Mouse (Mus musculus) kidney, postnatal 4 days (tissue): Measurements from ENCODE around the gene Snd1.

ENCODE experiments used
- DNase-seq, 2 experiments: peaks; one replicate each; pipeline ENCODE4 v3.0.0; 2021; ENCODE audit warnings: mixed read lengths in 2 of 2

Snd1 gene

DNA sequence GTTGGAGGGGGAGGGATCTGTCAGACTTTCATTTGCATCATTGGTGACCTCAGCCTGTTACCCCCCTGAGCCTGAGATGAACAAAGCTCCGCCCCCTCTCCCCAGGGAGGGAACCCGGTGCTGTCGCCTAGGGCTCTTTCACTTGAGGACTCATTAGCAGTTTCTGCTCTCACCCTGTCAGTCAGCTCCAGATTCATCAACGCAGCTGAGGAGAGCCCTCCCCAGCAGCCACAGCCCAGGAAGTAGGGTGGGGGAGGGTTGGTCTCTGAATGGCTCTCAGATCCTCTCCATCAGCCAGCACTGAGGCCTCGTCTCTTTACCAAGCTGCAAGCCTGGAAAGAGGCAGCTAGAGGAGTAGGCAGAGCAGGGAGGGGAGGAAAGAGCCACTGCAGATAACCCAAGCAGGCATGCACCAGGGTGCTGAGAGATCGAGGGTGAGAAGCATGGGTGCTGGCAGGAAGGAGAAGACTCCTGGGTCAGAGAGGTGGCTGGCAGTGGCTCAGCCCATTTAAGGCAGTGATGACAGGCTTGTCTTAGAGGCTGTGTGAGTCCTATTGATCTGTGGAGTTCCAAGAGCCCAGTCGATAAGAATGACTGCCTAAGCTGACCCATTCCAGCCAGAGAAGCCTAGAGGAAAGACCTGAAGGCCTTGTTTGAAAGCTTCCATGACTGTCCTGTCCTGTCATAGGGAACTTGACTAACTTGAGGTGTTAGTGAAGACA lies 403.2 kb downstream of the Snd1 start:
- DNase-seq = no peak

DNA sequence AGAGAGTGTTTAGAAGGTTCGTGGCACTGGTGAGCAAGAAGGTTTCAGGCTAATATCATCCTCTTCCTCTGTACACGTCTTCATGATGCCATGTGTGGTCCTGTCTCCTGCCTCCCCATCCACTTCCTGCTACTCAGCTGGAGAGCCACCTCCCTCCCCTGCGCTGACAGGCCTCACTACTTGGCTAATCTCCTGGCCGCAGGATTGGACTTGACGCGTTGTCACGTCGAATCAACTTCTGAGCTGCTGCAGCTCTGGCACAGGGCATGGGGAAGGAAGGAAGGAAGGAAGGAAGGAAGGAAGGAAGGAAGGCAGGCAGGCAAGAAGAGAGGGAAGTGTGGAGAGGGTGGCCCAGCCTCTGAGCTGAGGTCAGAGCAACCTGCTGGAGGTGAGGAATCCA lies 404.4 kb downstream of the Snd1 start:
- DNase-seq = no peak

DNA sequence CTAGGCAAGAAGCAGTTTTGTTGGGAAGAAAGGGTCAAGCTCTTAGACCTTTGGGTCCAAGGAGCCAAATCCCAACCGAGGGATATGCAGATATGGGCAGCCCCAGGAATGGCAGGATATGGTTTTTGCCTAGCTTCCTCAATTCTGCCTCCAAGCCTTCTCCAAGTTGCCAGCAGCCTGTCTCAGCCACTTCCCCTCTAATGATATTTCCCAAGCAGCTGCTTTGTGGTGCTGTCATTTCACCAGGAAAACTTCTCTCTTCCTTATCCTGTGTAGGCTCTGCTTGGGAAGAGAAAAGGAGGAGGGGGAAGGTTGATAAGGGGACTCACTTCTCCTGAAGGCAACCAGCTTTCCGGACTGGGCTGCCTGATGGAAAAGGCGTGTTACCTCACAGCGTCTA lies 406.0 kb downstream of the Snd1 start:
- no peak for DNase-seq

DNA sequence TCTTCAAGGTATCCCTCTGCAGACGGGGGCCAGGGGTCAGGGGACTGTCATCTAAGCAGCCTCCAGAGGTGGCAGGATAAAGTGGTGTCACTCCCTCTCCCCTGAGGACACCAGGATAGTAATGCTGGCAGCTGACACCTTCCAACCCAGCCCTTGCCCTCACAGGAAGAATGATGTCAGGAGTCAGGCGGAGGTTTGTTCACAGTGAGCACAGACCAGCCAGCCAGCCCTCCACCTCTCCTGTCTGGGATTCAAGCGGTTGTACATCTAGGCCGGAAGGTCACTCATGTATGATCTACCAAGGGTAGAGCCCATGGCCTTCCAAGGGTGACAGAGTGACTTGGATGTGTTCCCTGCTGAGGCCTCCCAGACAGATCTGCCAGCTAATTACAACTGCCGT lies 408.6 kb downstream of the Snd1 start:
- DNase-seq = no peak

DNA sequence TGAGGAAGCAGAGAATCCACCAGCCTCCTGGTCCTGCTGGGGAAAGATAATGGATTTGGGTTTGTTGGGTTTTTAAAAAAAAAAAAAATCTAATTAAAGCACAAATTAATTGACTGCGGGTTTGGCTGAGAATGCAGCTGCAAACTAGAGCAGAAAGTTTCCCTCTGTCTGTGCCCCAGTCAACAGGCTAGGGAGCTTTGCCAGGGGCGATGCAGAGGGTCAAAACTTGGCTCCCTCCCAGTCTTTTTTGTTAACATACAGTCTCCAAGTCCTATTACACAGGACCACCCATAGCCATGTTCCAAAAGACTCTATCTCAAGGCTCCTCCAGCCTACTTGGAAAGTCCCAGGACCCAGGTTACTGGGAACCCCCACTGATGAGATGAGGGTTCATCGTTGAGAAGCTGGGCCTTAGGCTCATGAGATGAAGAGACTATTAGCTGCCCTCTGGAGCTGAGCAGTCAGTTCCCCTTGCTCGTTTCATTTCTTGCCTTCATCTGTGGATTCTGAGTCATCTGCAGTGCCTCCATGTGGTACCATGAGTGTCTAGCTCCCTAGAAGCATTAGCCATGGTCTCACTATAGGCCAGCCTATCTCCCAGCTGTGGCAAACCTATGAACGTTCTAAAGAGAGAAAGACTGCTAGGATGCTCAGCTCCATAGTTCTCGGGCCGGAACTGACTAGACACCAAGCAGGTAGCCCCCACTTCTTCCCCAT lies 411.9 kb downstream of the Snd1 start:
- DNase-seq = no peak

DNA sequence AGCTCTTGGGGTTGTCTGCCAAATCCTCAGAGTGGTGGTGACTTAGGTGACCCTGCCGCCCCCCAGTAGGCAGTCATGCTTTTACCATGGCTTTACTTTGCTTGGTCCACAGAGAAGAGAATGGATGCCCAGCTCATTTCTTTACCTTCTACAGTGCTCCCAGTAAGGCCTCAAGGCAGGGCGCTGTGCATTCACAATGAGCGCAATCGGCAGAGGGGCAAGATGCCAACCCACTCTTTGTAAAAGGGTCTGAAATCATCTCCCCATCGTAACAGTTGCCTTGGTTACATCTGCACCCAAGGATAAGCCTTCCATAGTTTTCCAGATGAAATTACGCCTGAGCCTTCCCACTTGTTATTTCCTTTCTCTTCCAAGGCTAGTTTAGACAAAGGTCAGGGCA lies 415.5 kb downstream of the Snd1 start:
- no peak for DNase-seq

DNA sequence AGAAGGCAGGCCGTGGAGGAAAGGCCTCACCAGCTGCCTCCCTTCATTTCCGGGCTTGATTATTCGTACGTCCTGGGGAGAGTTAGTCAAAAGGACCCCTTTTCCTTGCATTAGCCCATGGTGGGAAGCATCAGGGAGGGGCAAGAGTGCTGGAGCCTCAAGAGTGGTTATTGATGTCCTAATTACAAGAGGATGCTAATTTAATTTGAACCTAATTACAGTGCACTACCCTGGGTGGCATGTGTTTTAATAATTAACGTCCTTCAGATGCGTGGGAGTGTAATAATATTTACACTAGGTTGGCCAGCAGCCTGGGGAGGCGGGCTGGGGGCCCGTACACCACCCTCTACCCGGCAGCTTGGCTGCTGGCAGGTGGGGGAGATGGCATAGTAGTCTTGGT lies 416.5 kb downstream of the Snd1 start:
- DNase-seq = no peak

DNA sequence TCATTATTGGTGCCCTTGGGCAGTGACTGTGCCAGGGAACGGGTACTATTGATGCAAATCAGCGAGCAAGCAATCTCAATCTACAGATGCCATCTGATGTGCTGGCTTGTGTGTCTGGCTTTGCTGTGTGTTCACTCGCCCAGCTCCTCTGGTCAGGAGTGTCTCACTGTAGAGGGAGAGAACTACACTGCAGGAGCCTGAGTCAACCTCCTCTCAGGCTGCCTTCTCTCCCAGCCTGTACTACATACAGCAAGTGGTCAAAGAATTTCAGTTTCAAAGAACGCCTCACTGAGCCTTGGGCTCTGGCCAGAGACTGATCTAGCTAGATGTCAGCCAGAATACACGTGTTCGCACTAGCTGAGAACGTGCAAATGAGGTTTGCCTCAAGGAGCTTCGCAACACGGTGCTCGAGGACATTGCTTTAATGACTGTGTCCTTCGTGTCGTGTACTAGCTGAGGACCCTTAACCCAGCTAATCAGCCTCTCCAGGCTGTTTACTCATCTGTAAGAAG lies 420.1 kb downstream of the Snd1 start:
- no peak for DNase-seq

DNA sequence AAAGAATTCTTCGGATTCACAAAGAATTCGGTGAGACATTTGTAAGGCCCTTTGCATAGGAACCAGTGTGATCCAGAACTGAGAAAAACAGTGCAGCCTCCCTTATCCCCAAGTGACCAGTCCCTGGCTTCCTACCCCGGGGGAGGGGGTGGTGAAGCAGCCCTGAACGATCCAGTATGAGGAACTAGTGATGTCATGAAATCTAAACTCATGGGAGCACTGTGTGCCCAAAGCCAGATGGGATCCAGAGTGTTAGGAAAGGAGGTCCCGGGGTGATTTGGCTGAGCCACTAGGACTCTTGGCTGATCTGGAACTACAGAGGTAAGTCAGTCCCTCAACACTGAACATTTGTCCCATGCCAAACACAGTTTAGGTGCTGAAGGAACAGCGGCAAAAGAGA lies 420.8 kb downstream of the Snd1 start:
- no peak for DNase-seq

DNA sequence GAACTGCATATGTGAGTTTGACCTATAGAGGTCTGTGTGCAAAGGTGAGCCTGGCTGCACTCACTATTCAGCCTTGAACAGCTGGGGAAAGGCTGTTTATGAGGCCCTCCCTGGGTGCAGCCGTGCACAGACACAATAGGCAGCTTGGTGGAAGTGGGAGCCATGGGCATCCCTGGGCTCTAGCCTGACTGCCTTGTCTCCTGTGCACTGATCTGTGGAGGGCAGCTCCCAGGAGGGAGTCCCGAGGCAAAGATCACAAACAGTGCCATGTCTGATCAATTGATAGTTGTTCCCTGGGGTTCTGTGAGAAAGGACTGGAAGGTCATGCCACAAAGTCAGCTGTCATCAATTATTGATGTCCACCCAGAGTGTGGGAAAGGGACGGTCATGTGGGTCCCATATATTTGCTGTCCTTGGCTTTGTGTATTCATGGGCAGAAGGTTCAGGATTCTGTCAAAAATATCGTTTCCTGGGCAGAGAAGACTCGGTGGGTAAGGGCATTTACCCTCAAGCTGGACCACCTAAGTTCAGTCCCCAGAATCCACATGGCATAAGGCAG lies 421.9 kb downstream of the Snd1 start:
- DNase-seq = no peak

DNA sequence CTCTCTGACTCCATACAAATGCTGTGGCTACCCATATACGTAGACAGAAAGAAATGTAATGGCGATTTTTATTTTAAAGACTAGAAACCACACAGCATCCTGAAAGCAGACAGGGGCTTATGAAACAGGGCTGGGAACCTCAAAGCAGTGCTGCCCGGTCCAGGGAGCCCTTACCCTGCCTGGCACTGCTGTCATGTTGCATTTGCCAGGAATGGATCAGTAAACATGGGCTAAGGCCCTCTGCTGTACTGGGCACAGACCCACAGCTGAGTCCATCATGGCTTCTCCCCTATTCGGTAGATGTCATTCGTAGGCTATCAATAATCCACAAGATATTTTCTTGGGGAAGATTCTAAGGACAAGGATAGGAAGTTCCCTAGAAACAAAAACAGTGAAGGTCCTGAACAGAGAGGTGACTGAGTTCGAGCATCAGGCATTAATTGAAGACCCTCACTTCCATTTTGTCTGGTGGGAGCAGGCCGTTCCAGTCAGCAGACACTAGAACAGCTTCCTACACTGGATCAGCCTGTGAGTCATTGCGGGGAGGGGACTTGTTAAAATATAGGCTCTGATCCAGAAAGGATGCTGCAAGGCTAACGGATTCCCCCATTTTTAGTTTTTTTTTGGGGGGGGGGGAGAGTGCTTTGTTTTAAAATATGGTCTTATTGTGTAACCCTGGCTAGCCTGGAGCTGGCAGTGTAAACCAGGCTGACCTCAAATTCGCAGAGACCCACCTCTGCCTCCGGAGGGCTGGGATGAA lies 422.6 kb downstream of the Snd1 start:
- no peak for DNase-seq

DNA sequence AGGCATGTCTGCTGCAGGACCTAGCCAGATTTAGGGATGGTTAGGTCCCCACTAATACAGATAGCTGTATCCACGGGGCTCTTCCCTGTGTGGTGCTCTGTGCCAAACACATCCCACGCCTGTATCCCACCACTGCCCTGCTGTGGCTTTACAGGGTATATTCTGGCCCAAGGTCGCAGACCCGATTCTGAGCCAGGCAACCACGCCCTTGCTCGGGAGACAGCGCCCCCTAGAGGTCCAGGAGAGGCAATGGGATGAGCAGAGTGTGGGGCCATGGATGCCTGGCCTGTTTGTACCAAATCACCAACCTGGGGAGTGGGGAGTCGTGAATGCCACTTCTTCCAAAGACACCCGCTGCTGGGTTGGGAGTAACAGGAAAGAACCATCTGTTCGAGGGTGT lies 423.9 kb downstream of the Snd1 start:
- peak; percentile 57 to 71 for DNase-seq

DNA sequence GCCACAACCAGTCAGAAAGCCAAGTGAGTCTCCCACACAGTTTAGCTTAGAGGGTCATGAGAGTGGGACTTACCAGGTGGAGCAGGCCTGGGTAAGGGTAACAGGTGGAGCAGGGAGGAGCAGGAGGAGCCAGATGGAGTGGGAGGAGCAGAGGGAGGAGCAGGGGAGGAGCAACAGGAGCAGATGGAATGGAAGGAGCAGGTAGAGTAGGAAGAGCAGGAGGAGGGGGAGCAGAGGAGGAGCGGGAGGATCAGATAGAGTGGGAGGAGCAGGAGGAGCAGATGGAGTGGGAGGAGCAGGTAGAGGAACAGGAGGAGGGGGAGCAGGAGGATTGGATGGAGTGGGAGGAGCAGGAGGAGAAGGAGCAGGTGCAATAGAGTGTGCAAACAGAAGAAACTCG lies 427.6 kb downstream of the Snd1 start:
- no peak for DNase-seq

DNA sequence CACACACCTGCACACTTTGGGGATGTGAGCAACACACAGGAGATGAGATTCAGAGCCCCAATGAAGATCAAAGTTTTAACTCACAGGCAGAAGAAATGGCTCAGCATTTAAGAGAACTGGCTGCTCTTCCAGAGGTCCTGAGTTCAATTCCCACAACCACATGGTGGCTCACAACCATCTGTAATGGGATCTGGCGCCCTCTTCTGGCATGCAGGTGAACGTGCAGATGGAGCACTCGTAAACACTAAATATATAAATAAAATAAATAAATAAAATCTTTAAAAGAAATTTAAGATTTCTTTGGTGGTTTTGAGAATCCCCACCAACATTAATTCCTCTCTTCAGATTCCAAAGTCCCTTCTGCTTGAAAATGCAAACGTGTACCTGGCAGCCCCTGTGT lies 429.5 kb downstream of the Snd1 start:
- DNase-seq = no peak

DNA sequence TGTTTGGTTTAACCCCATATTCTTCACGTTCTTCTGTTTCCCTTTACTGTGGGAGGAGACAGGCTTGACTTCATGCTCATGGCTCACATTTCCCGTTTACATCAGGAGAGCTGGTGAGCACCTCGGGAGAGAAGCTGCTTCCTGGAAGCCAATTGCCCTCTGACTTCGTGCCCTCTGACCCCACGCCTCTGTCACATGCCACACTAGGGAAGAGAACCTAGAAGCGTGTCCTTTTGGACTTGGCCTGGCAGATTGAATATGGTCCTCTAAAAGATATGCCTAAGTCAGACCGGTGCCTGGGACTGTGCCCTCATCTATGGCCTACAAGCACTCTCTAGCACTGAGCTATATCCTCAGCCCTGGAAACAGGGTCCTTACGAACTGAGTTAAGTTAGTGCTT lies 430.4 kb downstream of the Snd1 start:
- DNase-seq = no peak

DNA sequence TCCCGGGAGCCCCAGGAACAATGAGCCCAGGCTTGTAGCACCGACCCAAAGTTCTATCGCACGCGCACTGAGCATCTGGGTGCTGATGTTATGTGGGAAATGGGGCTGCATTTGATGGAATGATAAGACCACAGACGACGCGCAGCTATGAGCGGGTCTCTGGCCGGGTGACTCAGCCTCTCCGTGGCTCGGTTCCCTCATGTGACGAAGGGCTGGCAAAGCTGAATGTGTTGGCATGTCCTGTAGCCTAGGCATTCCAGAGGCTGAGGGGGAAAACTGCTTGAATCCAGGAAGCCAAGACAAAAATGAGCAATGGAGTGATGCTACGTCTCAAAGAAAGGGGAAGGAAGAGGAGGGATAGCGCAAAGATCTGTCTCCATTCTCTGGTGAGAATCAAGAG lies 434.9 kb downstream of the Snd1 start:
- DNase-seq = no peak

DNA sequence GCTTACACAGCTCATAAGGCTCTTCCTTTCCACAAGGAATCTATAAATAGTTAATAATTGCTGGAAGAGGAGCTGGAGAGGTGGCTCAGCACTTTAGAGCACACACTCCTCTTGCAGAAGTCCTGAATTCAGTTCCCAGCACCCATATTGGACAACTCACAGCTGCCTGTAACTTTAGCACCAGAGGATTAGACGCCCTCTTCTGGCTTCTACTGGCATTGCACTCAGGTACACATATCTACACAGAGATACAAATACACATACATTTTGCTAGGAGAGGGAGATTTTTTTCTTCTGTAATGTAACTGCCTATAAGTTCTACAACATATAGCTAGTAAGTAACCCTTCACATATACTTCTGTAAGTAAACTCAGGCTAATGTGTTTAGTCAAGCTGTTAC lies 440.0 kb downstream of the Snd1 start:
- DNase-seq = no peak

DNA sequence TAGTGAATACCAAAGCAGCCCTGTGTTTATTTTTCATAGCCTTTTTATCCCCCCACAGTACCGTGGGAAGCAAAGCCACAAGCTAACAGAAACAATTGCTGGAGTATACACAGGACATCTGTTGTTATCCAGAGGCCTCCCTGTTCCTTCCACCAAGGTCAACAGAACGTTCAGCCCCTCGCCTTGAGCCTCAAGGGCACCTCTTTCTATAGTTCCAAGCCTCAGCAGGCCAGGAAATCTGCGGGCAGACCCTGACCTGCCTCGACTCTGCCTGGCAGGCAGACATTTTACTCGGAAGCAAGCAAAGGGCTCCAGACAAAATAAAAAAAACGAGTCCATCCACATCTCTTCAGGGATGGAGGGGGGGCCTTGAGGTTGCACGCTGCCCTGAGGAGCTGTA lies 441.7 kb downstream of the Snd1 start:
- no peak for DNase-seq

DNA sequence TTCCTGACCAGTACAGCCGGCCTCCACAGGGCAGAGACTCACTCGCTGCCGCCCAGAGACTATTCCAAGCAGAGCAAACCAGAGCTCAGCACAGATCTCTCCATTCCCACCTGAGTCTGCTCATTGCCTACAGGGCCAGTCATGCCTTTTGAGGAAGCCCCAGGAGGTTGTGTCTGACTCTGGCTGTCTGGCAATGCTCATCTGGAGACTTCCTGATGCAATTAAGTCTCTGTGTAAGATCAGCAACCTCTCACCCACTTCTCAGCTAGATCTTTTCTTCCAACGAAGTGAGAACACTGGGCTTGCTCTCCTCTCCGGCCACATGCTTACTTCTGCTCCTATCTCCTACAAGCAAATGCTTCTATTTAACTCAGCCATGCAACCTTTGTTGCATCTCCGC lies 444.4 kb downstream of the Snd1 start:
- DNase-seq = no peak

DNA sequence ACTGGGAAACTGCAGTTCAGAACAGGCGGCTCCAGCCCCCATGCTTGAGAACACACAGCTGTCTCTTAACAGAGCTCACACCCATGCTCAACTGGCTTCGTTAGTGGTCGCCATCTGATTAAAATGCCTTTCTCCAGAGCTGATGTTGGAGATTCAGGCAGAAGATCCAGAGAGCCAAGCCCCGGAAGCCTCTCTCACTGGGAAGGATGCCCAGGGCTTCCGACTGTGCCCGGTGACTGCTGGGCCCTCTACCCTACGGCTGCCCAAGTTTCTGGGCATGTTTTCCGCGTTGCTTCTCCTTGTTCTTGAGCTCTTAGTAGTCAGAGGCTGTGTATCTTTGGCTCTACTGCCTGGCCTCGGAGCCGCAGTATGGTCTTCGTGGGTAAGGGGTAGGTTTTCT lies 447.4 kb downstream of the Snd1 start:
- no peak for DNase-seq

DNA sequence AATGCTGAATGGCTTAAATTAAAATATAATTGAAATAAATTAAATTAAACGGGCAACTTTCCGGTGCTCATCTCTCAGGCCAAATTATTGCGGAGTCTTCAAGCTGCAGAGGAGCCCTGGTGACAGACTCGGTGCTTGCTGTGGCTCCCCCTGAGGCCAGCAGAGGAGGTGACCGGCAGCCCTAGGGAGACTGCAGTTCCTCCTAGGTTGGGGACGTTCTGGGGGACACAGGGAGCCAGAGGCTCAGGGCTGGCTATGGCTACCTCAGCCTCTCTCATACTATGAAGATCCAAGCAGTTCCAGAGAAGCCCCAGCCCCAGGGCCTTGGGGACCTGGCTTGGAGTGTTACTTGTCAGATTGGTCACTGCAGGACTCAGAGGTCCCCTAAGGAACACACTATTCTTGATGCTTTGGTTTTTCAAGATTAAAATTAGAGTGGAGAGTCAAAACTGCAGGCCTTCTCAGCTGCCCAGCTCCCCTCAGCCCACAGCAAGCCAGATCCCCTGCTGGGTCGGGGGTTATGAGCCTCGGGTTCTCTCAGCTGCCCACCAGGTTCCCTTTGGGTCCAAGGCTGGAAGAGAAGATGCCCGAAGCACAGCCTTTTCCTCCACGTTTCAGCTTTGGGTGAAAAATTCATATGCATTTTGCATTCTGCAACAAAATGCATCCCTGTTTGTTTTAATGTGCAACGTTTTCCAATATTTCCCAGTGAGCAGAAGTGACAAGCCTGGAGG lies 448.3 kb downstream of the Snd1 start:
- no peak for DNase-seq

DNA sequence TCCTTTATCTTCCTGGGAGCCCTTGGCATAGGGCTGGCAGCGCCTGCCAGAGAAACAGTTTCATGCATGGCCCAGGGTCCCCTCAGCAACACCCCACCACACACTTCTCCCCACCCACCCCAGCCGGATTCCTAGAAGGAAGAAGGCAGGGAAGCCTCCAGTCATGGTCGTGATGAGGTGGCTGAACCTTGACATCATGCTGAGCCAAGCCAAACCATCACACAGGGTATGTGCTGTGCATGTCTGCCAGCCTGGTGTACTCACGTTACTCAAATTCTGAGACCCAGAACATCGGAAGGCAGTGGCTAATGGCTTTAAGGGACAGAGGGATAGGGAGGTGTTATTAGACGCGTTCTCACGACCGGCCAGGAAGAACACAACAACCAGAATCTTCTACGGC lies 448.9 kb downstream of the Snd1 start:
- no peak for DNase-seq

DNA sequence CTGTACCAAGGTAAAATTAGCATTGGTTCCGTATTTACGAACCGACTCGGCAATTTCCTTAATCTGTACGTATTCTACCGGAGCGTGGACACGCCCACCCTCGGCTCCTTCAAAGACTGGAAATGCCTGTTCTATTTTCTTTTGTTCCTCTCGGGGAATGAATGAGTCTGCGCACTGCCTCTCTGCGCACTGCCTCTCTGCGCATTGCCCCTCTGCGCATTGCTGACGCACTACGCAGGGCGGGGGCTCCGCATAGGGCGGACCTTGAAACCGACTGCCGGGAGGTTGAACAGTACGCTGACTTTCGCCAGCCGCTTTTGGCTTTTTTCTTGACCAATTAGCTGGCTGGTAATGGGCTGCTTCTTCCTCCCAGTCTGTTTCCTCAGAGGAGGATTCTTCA lies 453.0 kb downstream of the Snd1 start:
- DNase-seq = peak in 1 of 2 experiments; percentile 51
